Mouse (Mus musculus) adrenal gland, postnatal 14 days (tissue): ENCODE data around the gene Tpcn2. TPM values are rescaled to one million over a fixed set of nuclear protein-coding genes. Genes with fewer than 3 reads are reported as not detected.

Experiments
- DNase-seq: peaks from one replicate; pipeline ENCODE4 v3.0.0; 2021; ENCODE audit warnings: mixed read lengths
- total RNA-seq: library from RNA; stranded (reverse); gene quantifications from 2 replicates; pipeline ENCODE4 v1.2.3, GENCODE M21; 2021

The Tpcn2 gene
- total RNA-seq, 1 experiment from 2014 or later, result 13.3 TPM

DNA sequence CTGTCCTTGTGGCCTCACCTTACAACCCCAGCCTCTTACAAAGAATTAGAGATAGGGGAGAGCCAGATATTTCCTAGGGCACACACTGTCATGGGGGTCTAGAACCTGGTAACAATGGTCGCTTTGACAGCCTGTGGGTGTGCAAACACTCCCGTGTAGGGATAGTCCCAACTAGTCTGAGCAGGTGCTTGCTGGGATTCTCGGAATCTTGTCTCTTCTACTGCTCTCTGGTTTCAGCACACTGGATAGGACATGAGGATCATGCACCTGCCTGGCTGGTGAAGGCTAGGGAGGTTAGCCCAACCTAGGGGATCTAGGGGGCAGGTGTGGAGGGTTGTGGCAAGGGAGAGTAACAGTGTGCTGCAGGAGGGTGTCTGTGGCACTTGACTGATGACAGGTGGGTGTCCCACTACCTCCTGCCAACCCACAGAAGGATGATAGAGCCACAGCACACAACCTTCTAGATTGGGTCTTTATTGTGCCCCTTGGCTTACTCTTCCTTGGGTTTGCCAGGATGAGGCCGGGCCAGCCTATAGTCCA is 78.4 kb downstream of the Tpcn2 start:
- no peak for DNase-seq

- no peak for DNase-seq
These were observed 84.1 kb downstream of the Tpcn2 start for GRCm38 (mm10) chr7:145199711-145200110.

GRCm38 (mm10) chr7:145198223-145198714 is 85.5 kb downstream of the Tpcn2 start:
- DNase-seq, result peak; percentile 45

DNA sequence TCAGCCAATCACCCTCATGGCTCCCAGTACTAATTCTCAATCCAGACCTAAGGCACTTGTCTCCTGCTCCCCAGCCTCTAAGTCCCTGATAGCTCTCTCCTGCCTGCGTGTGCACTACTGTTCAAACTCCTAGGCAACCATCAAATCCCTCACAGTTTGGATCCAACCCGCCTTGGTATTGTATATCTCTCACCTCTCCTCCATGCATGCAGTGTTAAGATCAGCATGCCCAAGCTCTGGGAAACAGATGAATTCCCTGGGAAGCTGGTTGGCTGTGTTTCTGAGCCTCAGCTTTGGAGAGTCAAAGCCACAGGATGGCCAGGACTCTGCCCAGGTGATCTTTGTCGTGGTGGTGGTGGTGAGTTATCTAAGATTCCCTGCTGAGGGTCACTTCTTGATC is 86.1 kb downstream of the Tpcn2 start:
- DNase-seq, result no peak

- DNase-seq, result no peak
These were observed 86.8 kb downstream of the Tpcn2 start for GRCm38 (mm10) chr7:145197042-145197441.

DNA sequence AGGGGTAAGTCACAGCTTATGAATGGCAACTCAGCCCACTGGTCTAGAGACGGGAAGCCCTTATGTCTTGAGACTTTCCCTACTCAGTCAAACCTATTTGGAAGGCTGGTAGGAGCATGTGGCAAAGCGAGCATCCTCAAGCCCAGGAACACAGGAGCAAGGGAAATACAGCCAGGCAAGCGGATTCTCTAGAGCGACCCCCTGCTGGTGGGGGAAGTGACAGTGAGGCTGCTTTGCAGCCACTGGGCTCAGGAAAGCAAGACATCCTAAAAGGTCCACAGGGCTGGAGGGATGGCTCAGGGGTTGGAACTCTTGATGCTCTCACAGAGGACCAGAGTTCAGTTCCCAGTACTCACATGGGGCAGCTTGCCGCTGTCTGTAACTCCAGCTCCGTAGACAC is 87.5 kb downstream of the Tpcn2 start:
- no peak for DNase-seq

DNA sequence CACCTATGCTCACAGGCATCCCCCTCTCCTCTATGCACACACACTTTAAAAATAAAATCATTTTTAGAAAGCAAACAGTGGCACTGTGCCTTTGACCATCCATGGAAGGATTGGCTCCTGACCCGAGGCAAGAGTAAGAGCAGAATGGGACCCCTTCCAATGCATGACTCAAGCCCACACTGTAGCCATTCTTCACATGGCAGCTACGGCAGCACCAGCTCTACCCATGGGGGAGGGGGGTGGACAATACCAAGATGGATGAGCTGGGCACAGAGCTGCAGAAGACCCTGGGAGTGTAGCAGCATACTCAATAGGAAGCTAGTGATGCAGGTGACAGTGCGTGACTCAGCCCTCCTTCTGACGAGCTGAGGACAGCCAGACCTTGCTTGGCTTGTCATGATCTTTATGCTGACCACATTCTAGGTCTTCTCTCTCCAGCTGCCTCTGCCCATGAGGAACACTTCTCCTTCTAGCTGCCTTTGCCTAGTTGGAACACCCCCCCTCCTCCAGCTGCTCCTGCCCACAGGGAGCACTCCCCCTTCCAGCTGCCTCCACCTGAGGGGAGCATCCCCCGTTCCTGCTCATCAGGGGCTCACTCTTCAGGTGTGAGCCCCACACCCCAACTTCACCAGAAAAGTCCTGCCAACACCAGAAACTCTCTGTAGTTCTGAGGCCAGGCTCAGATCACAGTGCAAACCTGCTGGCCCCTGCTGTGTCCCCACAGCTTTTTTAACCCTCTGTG is 88.5 kb downstream of the Tpcn2 start:
- DNase-seq, result peak; percentile 37

DNA sequence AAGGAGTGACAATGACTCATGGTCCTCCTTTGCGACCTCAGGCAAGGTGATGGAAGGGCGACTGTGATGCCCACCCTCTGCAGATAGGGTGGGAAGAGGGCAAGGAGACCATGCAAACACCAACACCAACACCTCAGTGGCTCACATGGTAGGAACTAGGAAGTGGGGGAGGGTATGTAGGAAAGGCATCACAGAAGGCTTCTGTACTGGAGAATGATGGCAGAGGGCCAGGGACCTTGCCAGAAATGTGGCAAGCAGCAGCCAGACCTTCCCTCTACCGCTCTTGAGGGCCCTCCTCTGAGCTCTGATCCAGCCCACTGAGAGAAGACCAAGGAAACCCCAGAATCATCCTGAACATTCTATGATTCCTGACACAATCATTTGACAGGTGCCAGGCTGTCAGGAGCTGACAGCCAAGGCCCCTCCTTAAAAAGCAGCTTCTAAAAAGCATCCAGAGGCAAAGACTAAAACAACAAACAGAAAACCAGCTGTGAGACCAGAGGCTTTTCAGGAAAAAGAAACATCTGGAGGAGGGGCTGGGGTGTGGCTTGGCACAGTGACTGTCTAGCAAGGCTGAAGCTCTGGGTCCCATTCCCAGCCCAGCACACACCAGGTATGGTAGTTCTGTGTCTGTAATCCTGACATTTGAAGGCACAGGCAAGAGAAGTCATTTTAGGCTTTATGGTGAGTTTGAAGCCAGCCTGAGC is 89.2 kb downstream of the Tpcn2 start:
- DNase-seq, result peak; percentile 79

- DNase-seq, result no peak
These were observed 91.0 kb downstream of the Tpcn2 start for GRCm38 (mm10) chr7:145192836-145193235.

- no peak for DNase-seq
These were observed 93.3 kb downstream of the Tpcn2 start for GRCm38 (mm10) chr7:145190520-145190919.

- DNase-seq, result no peak
These were observed 94.5 kb downstream of the Tpcn2 start for GRCm38 (mm10) chr7:145189342-145189741.

GRCm38 (mm10) chr7:145187802-145188201 is 96.0 kb downstream of the Tpcn2 start:
- DNase-seq, result peak; percentile 39

- DNase-seq, result no peak
These were observed 101.4 kb downstream of the Tpcn2 start for GRCm38 (mm10) chr7:145182388-145182787.

DNA sequence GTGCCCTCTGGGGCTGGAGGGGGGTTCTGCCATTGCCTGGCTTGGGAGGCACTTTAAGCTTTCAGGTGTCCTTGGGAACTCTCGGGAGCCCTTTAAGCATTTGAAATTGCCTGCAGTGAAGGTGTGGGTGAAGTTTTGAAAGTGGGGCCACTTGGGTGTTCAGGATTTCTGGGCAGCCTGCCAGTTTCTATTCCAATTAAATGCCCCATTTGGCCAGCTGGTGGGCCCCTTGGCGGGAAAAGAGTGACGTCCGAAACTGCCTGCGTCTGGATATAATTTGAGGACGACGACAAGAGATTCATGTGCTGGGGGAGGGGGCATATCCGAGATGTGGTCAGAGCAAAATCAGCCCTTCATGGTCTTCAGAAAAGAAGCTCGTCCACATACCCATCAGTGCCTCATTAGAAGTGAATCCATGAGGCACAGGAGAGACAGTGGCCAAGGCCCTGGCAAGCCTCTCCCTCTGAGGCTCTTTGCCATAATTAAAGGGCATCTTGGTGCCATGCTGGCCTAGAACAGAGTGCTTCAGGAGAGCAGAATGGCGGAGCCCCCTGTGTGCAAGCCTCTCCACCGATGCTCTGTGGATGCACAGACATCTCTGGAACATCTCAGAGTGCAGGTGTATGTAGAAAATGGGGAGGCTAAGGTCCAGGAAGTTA is 102.3 kb downstream of the Tpcn2 start:
- no peak for DNase-seq

GRCm38 (mm10) chr7:145179691-145180091 is 104.1 kb downstream of the Tpcn2 start:
- DNase-seq, result no peak

GRCm38 (mm10) chr7:145176750-145177589 is 106.8 kb downstream of the Tpcn2 start:
- no peak for DNase-seq

DNA sequence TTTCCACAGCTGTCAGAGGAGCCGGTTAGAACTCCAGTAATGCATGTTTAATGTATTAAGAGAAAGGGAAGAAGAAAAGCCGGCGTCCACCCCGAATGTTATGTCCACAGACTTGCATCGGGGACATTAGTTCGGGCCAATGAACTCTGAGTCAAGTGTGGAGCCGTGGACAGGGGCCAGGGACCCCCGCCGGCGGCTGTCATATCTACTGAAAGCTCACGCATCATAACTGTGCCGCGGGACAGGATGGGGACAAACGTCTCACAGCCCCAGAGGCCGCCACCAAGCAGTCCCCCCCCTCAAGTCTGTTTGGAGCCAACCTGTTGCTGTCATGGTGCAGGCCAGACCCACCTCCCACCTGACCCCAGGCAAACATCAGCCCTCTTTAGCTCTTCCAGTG is 110.2 kb downstream of the Tpcn2 start:
- DNase-seq, result no peak

DNA sequence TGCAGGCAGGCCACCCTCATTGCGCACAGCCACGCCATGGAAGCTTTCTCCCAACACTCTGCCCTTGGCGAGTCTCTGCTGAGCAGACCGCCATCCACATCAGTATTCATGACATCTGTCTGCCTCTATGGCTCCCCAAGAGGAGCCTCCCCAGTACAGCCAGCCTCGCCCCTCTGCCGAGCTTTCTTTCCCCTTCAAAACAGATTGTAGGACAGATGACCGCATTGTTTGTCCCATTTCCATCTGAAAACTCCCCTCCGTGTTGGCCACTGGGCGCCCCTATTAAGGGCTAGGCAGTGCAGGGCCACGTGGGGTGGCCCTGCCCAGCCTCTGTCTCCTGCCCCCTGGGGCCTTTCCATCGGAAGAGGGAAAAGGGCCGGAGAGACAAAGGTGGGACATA is 110.7 kb downstream of the Tpcn2 start:
- DNase-seq, result no peak

- no peak for DNase-seq
These were observed 114.1 kb downstream of the Tpcn2 start for GRCm38 (mm10) chr7:145169703-145170102.

DNA sequence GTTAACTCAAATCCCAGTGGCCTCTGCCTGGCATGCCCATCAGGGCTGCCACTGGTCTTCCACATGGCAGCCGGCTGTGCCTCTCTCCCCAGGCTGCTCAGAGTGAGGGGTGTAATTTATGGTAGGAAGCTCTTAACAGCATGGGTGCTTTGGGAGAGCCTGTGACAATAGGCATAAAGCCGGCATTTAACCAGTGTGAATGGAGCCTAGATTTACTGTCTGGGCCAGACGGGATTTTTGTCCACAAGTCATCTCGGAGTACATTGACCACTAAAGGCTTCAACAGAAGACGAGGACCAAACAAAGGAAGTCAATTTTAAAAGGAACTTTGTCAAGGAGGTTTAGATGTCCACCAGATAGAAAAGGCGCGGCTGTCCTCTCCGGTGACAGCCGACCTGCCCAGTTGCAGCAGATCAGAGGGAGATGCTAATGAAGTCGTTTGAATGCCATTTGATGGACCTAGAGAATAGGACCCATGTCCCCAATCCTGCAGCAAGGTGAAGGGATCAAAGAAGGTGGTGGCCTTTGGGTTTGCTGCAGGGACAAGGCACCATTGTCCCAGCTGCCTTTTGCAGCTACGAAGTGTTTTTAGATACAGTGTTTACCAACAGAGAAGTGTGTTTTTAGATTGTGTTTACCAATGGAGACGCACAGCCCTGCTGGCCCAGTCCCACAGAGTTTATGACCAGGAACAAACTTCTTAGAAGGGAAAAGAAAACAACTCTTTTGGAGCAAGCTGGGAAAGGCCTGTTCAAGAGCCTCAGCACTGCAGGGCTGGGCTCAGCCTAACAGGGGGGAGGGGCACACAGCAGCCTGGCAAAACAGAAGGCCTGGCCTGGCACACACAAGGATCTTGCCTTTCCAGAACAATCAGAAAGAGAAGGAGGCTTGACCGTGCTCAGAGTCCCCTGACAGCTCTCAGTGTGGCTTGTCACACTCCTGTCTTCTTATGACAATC is 124.2 kb downstream of the Tpcn2 start:
- DNase-seq, result peak; percentile 56

DNA sequence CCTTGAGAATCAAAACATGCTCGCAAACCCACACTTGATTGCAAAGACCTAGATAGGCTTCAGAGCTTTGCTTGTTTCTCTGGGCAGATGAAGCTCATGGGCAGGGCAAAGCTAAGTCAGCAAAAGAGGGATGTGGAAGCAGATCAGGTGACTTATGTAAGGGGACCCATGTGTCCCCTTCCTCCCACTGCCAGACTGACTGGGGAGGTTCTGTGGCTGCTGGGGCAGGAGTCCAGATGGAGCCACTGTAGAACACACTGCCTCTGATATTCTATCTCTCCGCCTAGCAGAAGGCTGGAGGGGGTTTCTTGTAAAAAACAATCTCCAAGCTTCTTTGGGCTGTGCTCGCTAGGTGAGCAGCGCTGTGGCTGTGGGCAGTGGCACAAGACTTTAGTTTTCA is 128.1 kb downstream of the Tpcn2 start:
- DNase-seq, result no peak
